Mouse (Mus musculus) ES-Bruce4 (cell line): ENCODE data around the gene Mtg2. TPM values are rescaled to one million over a fixed set of nuclear protein-coding genes. Genes with fewer than 3 reads are reported as not detected.

Experiments
- H3K27ac ChIP-seq: 2 replicates; pipeline ENCODE4 v1.5.1; 2012; ENCODE audit warnings: low read length, inconsistent platforms; ENCODE audit not compliant: insufficient read depth
- H3K27me3 ChIP-seq: 2 replicates; pipeline ENCODE4 v1.6.1; 2012; ENCODE audit warnings: mild to moderate bottlenecking, low read length, inconsistent platforms; ENCODE audit not compliant: control insufficient read depth, poor library complexity, insufficient read depth, severe bottlenecking
- H3K36me3 ChIP-seq: 2 replicates; pipeline ENCODE4 v1.6.1; 2012; ENCODE audit warnings: inconsistent platforms, mild to moderate bottlenecking, low read length, moderate library complexity; ENCODE audit not compliant: control insufficient read depth, poor library complexity, insufficient read depth, severe bottlenecking
- H3K4me1 ChIP-seq: one replicate; pipeline ENCODE4 v1.8.1; 2011; ENCODE audit warnings: low read length; ENCODE audit not compliant: control insufficient read depth, insufficient read depth
- H3K4me3 ChIP-seq: 2 replicates; pipeline ENCODE4 v1.5.1; 2011; ENCODE audit warnings: low read depth, mild to moderate bottlenecking, low read length
- H3K9ac ChIP-seq: 2 replicates; pipeline ENCODE4 v1.6.1; 2012; ENCODE audit warnings: low read depth, mild to moderate bottlenecking, inconsistent platforms; ENCODE audit not compliant: poor library complexity, severe bottlenecking
- H3K9me3 ChIP-seq: replicated peaks from 2 replicates; pipeline ENCODE4 v1.6.1; 2012; ENCODE audit warnings: mild to moderate bottlenecking, low read length, inconsistent platforms; ENCODE audit not compliant: control insufficient read depth, poor library complexity, insufficient read depth, severe bottlenecking
- CTCF ChIP-seq: IDR thresholded peaks from one replicate; pipeline ENCODE4 v1.8.1; 2011; ENCODE audit warnings: low read depth, low read length
- EP300 ChIP-seq: IDR thresholded peaks from 2 replicates; pipeline ENCODE4 v1.6.1; 2011; ENCODE audit warnings: low read depth, low read length; ENCODE audit not compliant: insufficient read depth
- POLR2A ChIP-seq: IDR thresholded peaks from one replicate; pipeline ENCODE4 v1.8.1; 2011; ENCODE audit warnings: low read length; ENCODE audit not compliant: insufficient read depth
- polyA plus RNA-seq: library from polyadenylated mRNA; stranded (reverse); fragments of >200 nt; gene quantifications from 2 replicates; pipeline ENCODE4 v1.2.4, GENCODE M21; 2011; ENCODE audit warnings: low read depth; ENCODE audit not compliant: missing spikeins, insufficient read depth, insufficient read length

The Mtg2 gene
- polyA plus RNA-seq, 1 experiment: 14.7 TPM

GRCm38 (mm10) chr2:180115279-180115678 lies 44.9 kb downstream of the Mtg2 start:
- H3K4me1 ChIP-seq: peaks cover 8% of the 10 kb centered on the region
- H3K9ac ChIP-seq: no peak overlapping the region

GRCm38 (mm10) chr2:180116081-180116493 lies 45.7 kb downstream of the Mtg2 start:
- Histone ChIP-seq H3K4me3 (no peak overlapping the region), H3K27ac (no peak overlapping the region), H3K9me3 (no peaks in the 10 kb centered on the region), H3K9ac (no peak overlapping the region), H3K36me3 (no peaks in the 10 kb centered on the region), H3K27me3 (no peaks in the 10 kb centered on the region), H3K4me1 (peaks cover 8% of the 10 kb centered on the region)
- TF ChIP-seq POLR2A (no peak), CTCF (no peak), EP300 (no peak)

More at GRCm38 (mm10) chr2:180115279-180115678, 44.9 kb downstream of the Mtg2 start:
- Histone ChIP-seq H3K27ac (no peak overlapping the region), H3K4me3 (no peak overlapping the region), H3K36me3 (no peaks in the 10 kb centered on the region), H3K27me3 (no peaks in the 10 kb centered on the region), H3K9me3 (no peaks in the 10 kb centered on the region)
- TF ChIP-seq POLR2A (no peak), CTCF (no peak), EP300 (no peak)

GRCm38 (mm10) chr2:180116741-180117484 lies 46.5 kb downstream of the Mtg2 start:
- Histone ChIP-seq H3K27ac (no peak overlapping the region), H3K4me3 (no peak overlapping the region), H3K36me3 (no peaks in the 10 kb centered on the region), H3K9ac (no peak overlapping the region), H3K27me3 (no peaks in the 10 kb centered on the region), H3K9me3 (no peaks in the 10 kb centered on the region), H3K4me1 (peaks cover 8% of the 10 kb centered on the region)
- TF ChIP-seq CTCF (no peak), POLR2A (no peak), EP300 (no peak)

GRCm38 (mm10) chr2:180117485-180118194 lies 47.3 kb downstream of the Mtg2 start:
- Histone ChIP-seq H3K4me3 (no peak overlapping the region), H3K27me3 (no peaks in the 10 kb centered on the region), H3K4me1 (peaks cover 8% of the 10 kb centered on the region), H3K9ac (no peak overlapping the region), H3K36me3 (no peaks in the 10 kb centered on the region), H3K9me3 (no peaks in the 10 kb centered on the region), H3K27ac (no peak overlapping the region)
- TF ChIP-seq CTCF (no peak), EP300 (no peak), POLR2A (no peak)

- Histone ChIP-seq H3K4me3 (peak within 1 kb of the TSS; percentile 71), H3K9ac (peak within 1 kb of the TSS; percentile 74), H3K27ac (0 out of 2 replicates have a peak within 1 kb of the TSS, but pooled peaks have one; percentile 7), H3K27me3 (no peaks in the 10 kb centered on the region), H3K36me3 (no peaks in the 10 kb centered on the region), H3K9me3 (no peaks in the 10 kb centered on the region), H3K4me1 (peaks cover 8% of the 10 kb centered on the region)
- TF ChIP-seq EP300: no peak
- TF ChIP-seq CTCF: no peak
- no peak for TF ChIP-seq POLR2A
These were observed 48.5 kb downstream of the Mtg2 start, which contains the start of gene Osbpl2 for GRCm38 (mm10) chr2:180118661-180119438. Gene Osbpl2, plus strand, starts transcription at chr2:180119306.
